Mouse (Mus musculus): ENCODE data around the gene Foxred1. TPM values are rescaled to one million over a fixed set of nuclear protein-coding genes. Genes with fewer than 3 reads are reported as not detected.

Foxred1 gene
- total and polyA plus RNA-seq, 3 experiments = 39.0 to 42.4 TPM; not detected in 1

- TF ChIP-seq BHLHE40 (IDR thresholded peaks at IDR 0.05; ENCODE audit: borderline replicate concordance, low read depth, low read length) = no peak
- TF ChIP-seq SMC3 (IDR thresholded peaks at IDR 0.05; ENCODE audit: low read depth, low read length) = no peak
- no peak for TF ChIP-seq ETS1 (IDR thresholded peaks at IDR 0.05; ENCODE audit: low read depth, low read length)
- TF ChIP-seq MYC (IDR thresholded peaks at IDR 0.05; ENCODE audit: low read depth, low read length) = no peak
- TF ChIP-seq MXI1 (IDR thresholded peaks at IDR 0.05; ENCODE audit: low read depth, low read length) = no peak
- TF ChIP-seq EP300 (IDR thresholded peaks at IDR 0.05; ENCODE audit: low read depth in 1 of 2, low read length in 2 of 2) = no peak
Observed at GRCm38 (mm10) chr9:35161721-35162120, 49.1 kb downstream of the Foxred1 start (continued).

DNA sequence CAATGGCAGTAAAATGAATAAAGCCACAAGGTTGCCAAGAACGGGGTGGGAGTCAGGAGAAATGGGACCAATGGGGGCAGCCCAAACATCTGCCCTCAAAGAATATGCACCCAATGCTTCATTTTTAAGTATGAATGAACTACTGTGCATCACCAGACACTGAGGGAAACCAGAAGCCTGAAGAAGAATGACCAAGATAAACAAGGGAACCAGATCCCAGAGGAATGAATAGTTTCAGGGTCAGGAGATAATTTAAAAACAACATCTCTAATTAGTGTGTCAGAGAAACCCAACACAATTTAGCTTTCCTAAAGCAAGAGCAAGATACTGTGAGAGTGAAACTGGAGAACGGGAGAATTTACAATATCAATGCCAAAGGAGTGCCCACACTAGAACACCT, 50.2 kb downstream of the Foxred1 start:
- Histone ChIP-seq H3K4me3 (ENCODE audit: control insufficient read depth in 1 of 2, insufficient read depth in 1 of 2, low read depth in 2 of 2, low read length in 2 of 2) (no peak overlapping the region), H3K9ac (ENCODE audit: control insufficient read depth, low read depth, low read length, poor library complexity, severe bottlenecking) (no peak overlapping the region), H3K36me3 (ENCODE audit: control insufficient read depth in 1 of 2, insufficient read depth in 2 of 2, low read length in 2 of 2) (peaks cover 0 to 2% of the 10 kb centered on the region in 2 experiments; a peak in 2 of 4 replicates), H3K9me3 (replicated peaks; ENCODE audit: insufficient read depth, low read length) (no peaks in the 10 kb centered on the region), H3K27me3 (ENCODE audit: control insufficient read depth in 1 of 2, insufficient read depth in 2 of 2, low read length in 2 of 2) (no peaks in the 10 kb centered on the region), H3K27ac (ENCODE audit: control insufficient read depth, low read depth, low read length) (no peak overlapping the region), H3K4me1 (ENCODE audit: control insufficient read depth in 1 of 2, insufficient read depth in 2 of 2, low read length in 2 of 2) (no peaks in the 10 kb centered on the region), H3K79me2 (ENCODE audit: control insufficient read depth, insufficient read depth, low read length, poor library complexity) (no peaks in the 10 kb centered on the region)
- no peak for DNase-seq (ENCODE audit: low read depth, low spot score)
- no peak for TF ChIP-seq ELF1 (IDR thresholded peaks at IDR 0.05; ENCODE audit: low read depth, low read length)
- no peak for TF ChIP-seq BHLHE40 (IDR thresholded peaks at IDR 0.05; ENCODE audit: borderline replicate concordance, low read depth, low read length)
- TF ChIP-seq RAD21 (IDR thresholded peaks at IDR 0.05; ENCODE audit: low read depth, low read length) = no peak
- TF ChIP-seq POLR2A (IDR thresholded peaks at IDR 0.05; ENCODE audit: control insufficient read depth in 1 of 2, insufficient read depth in 1 of 2, low read depth in 1 of 2, low read length in 2 of 2, poor library complexity in 1 of 2) = no peak
- TF ChIP-seq MAX (IDR thresholded peaks at IDR 0.05; ENCODE audit: low read length) = no peak
- TF ChIP-seq CHD1 (IDR thresholded peaks at IDR 0.05; ENCODE audit: low read depth, low read length) = no peak
- no peak for TF ChIP-seq GABPA (IDR thresholded peaks at IDR 0.05; ENCODE audit: low read depth, low read length)
- TF ChIP-seq MAZ (IDR thresholded peaks at IDR 0.05; ENCODE audit: low read depth, low read length) = no peak
- TF ChIP-seq TAL1 (IDR thresholded peaks at IDR 0.05; ENCODE audit: low read length) = no peak
- TF ChIP-seq NRF1 (IDR thresholded peaks at IDR 0.05; ENCODE audit: insufficient read depth, low read depth, low read length, poor library complexity, severe bottlenecking) = no peak
- TF ChIP-seq SIN3A (IDR thresholded peaks at IDR 0.05; ENCODE audit: low read length) = no peak
- TF ChIP-seq MXI1 (IDR thresholded peaks at IDR 0.05; ENCODE audit: low read depth, low read length) = no peak
- TF ChIP-seq MEF2A (IDR thresholded peaks at IDR 0.05; ENCODE audit: extremely low read depth, insufficient replicate concordance, low read depth, low read length, poor library complexity, severe bottlenecking) = no peak
- no peak for TF ChIP-seq RCOR1 (IDR thresholded peaks at IDR 0.05; ENCODE audit: low read depth, low read length)

- H3K79me2 ChIP-seq (ENCODE audit: control insufficient read depth, insufficient read depth, low read length, poor library complexity) = no peaks in the 10 kb centered on the region
- no peak overlapping the region for H3K4me3 ChIP-seq (ENCODE audit: control insufficient read depth in 1 of 2, insufficient read depth in 1 of 2, low read depth in 2 of 2, low read length in 2 of 2)
- no peaks in the 10 kb centered on the region for H3K4me1 ChIP-seq (ENCODE audit: control insufficient read depth in 1 of 2, insufficient read depth in 2 of 2, low read length in 2 of 2)
- DNase-seq (ENCODE audit: low read depth, low spot score) = no peak
- no peaks in the 10 kb centered on the region for H3K27me3 ChIP-seq (ENCODE audit: control insufficient read depth in 1 of 2, insufficient read depth in 2 of 2, low read length in 2 of 2)
- H3K36me3 ChIP-seq (ENCODE audit: control insufficient read depth in 1 of 2, insufficient read depth in 2 of 2, low read length in 2 of 2) = no peaks in the 10 kb centered on the region; a peak in 1 of 4 replicates
- no peak overlapping the region for H3K9ac ChIP-seq (ENCODE audit: control insufficient read depth, low read depth, low read length, poor library complexity, severe bottlenecking)
- no peaks in the 10 kb centered on the region for H3K9me3 ChIP-seq (replicated peaks; ENCODE audit: insufficient read depth, low read length)
- TF ChIP-seq ETS1 (IDR thresholded peaks at IDR 0.05; ENCODE audit: low read depth, low read length) = no peak
- H3K27ac ChIP-seq (ENCODE audit: control insufficient read depth, low read depth, low read length) = no peak overlapping the region
Observed at GRCm38 (mm10) chr9:35158477-35158876, 52.4 kb downstream of the Foxred1 start.
